Mouse (Mus musculus) T-helper 2 cell (primary cell): ENCODE data around the gene Nos2.

ENCODE experiments used
- in situ Hi-C: fragments of 300-600 bp; cut with MboI, MseI; formaldehyde crosslinking; loops from one replicate; pipeline ENCODE4 v1.15.1; 2025; ENCODE audit warnings: high pct_unique_total_duplicates

The Nos2 gene

GRCm38 (mm10) chr11:78920411-78920939, at the start of gene Nos2:
Gene Nos2 (plus strand): TSS chr11:78920787.
- in situ Hi-C loops = no loop called here

GRCm38 (mm10) chr11:78870891-78871290, 49.7 kb upstream of the Nos2 start:
- in situ Hi-C loops = no loop called here

- in situ Hi-C loops = no loop called here
Observed at GRCm38 (mm10) chr11:78872782-78873181, 47.8 kb upstream of the Nos2 start.

- in situ Hi-C loops = no loop called here
Observed at GRCm38 (mm10) chr11:78879727-78880126, 40.9 kb upstream of the Nos2 start.

- in situ Hi-C loops = no loop called here
Observed at GRCm38 (mm10) chr11:78886693-78887092, 33.9 kb upstream of the Nos2 start.

GRCm38 (mm10) chr11:78887102-78887971, 33.2 kb upstream of the Nos2 start:
- in situ Hi-C loops = no loop called here

GRCm38 (mm10) chr11:78889156-78889555, 31.4 kb upstream of the Nos2 start:
- in situ Hi-C loops = no loop called here

- in situ Hi-C loops = no loop called here
Observed at GRCm38 (mm10) chr11:78896357-78897123, 24.0 kb upstream of the Nos2 start.

- in situ Hi-C loops = loop anchor here (5.0 kb wide), 1 partner anchor 58 kb away; no protein-coding TSS in a partner anchor
Observed at GRCm38 (mm10) chr11:78915473-78915872, 5.1 kb upstream of the Nos2 start.

- in situ Hi-C loops = loop anchor here (5.0 kb wide), 1 partner anchor 59 kb away; no protein-coding TSS in a partner anchor
Observed at GRCm38 (mm10) chr11:78916410-78916809, 4.2 kb upstream of the Nos2 start.

- in situ Hi-C loops = loop anchor here (5.0 kb wide), 1 partner anchor 62 kb away; no protein-coding TSS in a partner anchor
Observed at GRCm38 (mm10) chr11:78919745-78920144, 842 bp upstream of the Nos2 start.

GRCm38 (mm10) chr11:78922678-78923407, 2.3 kb downstream of the Nos2 start:
- in situ Hi-C loops = no loop called here

GRCm38 (mm10) chr11:78924111-78924510, 3.5 kb downstream of the Nos2 start:
- in situ Hi-C loops = no loop called here

- in situ Hi-C loops = no loop called here
Observed at GRCm38 (mm10) chr11:78924916-78925315, 4.3 kb downstream of the Nos2 start.

- in situ Hi-C loops = no loop called here
Observed at GRCm38 (mm10) chr11:78929345-78929744, 8.8 kb downstream of the Nos2 start.

GRCm38 (mm10) chr11:78934307-78934706, 13.7 kb downstream of the Nos2 start:
- in situ Hi-C loops = no loop called here

GRCm38 (mm10) chr11:78934727-78935126, 14.1 kb downstream of the Nos2 start:
- in situ Hi-C loops = no loop called here

GRCm38 (mm10) chr11:78935178-78935577, 14.6 kb downstream of the Nos2 start:
- in situ Hi-C loops = no loop called here

GRCm38 (mm10) chr11:78943083-78943482, 22.5 kb downstream of the Nos2 start:
- in situ Hi-C loops = no loop called here

- in situ Hi-C loops = no loop called here
Observed at GRCm38 (mm10) chr11:78950365-78950764, 29.8 kb downstream of the Nos2 start.

- in situ Hi-C loops = no loop called here
Observed at GRCm38 (mm10) chr11:78952467-78952866, 31.9 kb downstream of the Nos2 start.
